Mouse (Mus musculus) small intestine, adult 2 months (tissue): ENCODE results near the gene Acyp2. TPM values are rescaled to one million over a fixed set of nuclear protein-coding genes. Genes with fewer than 3 reads are reported as not detected.
A peak's percentile ranks its signal among the peaks of the same experiment; 100 is the strongest.

Experiments used
- H3K27ac ChIP-seq: fragments of 200-500 bp; 2 replicates; pipeline ENCODE4 v1.5.1; 2012; ENCODE audit warnings: low read depth, low read length, control low read depth, inconsistent platforms; ENCODE audit not compliant: insufficient read depth
- H3K27me3 ChIP-seq: fragments of 200-500 bp; 2 replicates; pipeline ENCODE4 v1.6.1; 2012; ENCODE audit warnings: mild to moderate bottlenecking, moderate library complexity, low read length, inconsistent platforms; ENCODE audit not compliant: control insufficient read depth, insufficient read depth
- H3K36me3 ChIP-seq: fragments of 200-500 bp; 2 replicates; pipeline ENCODE4 v1.6.1; 2012; ENCODE audit warnings: mild to moderate bottlenecking, low read length, control low read depth, inconsistent platforms; ENCODE audit not compliant: control insufficient read depth, insufficient read depth
- H3K4me1 ChIP-seq: fragments of 200-500 bp; 2 replicates; pipeline ENCODE4 v1.6.1; 2012; ENCODE audit warnings: low read length, inconsistent platforms, mixed read lengths; ENCODE audit not compliant: control insufficient read depth, insufficient read depth, insufficient read length
- H3K4me3 ChIP-seq: fragments of 200-500 bp; 2 replicates; pipeline ENCODE4 v1.5.1; 2012; ENCODE audit warnings: low read depth, mild to moderate bottlenecking, control low read depth, inconsistent platforms, low read length, moderate library complexity
- CTCF ChIP-seq: fragments of 200-500 bp; IDR thresholded peaks from 2 replicates; pipeline ENCODE4 v1.5.1; 2012; ENCODE audit warnings: low read depth, mild to moderate bottlenecking, control low read depth, inconsistent platforms, low read length, moderate library complexity, mixed read lengths; ENCODE audit not compliant: insufficient replicate concordance, insufficient read length; ENCODE audit errors: extremely low read depth
- POLR2A ChIP-seq: fragments of 200-500 bp; IDR thresholded peaks from 2 replicates; pipeline ENCODE4 v1.6.1; 2012; ENCODE audit warnings: low read depth, mild to moderate bottlenecking, control low read depth, inconsistent platforms, low read length, moderate library complexity
- WGBS: fragments of 180-500 bp; shearing (Covaris S2); methylation state at CpG from one replicate; pipeline ENCODE4 v1.1.7; 2018; 5-methylcytosine and 5-hydroxymethylcytosine counted together
- polyA plus RNA-seq: library from polyadenylated mRNA; depleted of rRNA; stranded (reverse); fragments of >200 nt; gene quantifications from 2 replicates; pipeline ENCODE4 v1.2.3, GENCODE M21; 2012

Gene Acyp2
- polyA plus RNA-seq, 1 experiment = 1.2 TPM

DNA sequence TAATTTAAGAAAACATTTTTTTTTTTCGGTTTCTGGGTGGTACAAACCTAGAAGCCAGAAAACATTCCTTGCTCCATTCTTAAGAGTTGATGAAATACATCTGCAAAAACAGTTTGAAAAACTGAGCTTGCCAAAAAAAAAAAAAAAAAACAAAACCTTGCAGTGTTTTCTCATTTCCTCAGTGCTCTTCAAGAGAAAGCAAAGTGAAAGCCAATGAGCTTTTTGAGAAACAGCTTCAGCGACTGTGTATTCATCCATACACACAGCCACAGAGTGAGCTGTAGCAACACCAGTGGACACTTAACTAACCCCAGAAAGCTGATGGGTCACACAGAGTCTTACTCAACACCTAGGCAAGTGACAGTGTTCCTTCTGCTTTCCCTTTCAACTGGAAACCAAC is 69.4 kb downstream of the Acyp2 start:
- no peak overlapping the region for H3K27ac ChIP-seq
- H3K27me3 ChIP-seq = no peaks in the 10 kb centered on the region
- H3K36me3 ChIP-seq = no peaks in the 10 kb centered on the region
- WGBS = 72% methylated on average over 2 of the region's 2 CpGs
- TF ChIP-seq CTCF = no peak
- TF ChIP-seq POLR2A = no peak
- H3K4me1 ChIP-seq = no peaks in the 10 kb centered on the region
- H3K4me3 ChIP-seq = no peak overlapping the region

DNA sequence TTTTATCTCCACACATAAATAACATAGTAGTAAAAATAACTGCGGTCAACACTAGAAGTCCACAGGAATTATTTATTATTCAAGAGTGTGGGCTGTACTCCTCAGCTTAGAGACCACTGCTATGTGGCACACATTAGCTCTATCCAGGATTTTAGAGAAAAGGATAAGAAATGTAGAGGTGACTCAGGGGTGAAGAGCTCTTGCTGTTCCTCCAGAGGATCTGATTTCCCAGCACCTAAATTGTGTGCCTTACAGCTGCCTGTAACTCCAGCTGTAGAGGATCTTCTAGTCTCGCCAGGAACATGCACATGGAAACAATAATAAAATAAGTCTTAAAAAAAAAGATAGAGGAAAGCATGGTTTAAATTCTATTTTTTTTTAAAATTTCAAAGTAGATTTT is 70.5 kb downstream of the Acyp2 start:
- no peaks in the 10 kb centered on the region for H3K27me3 ChIP-seq
- H3K4me3 ChIP-seq = no peak overlapping the region
- H3K4me1 ChIP-seq = no peaks in the 10 kb centered on the region
- no peak overlapping the region for H3K27ac ChIP-seq
- TF ChIP-seq CTCF (no peak), POLR2A (no peak)
- no peaks in the 10 kb centered on the region for H3K36me3 ChIP-seq
- 77% methylated on average over 2 of the region's 2 CpGs for WGBS

DNA sequence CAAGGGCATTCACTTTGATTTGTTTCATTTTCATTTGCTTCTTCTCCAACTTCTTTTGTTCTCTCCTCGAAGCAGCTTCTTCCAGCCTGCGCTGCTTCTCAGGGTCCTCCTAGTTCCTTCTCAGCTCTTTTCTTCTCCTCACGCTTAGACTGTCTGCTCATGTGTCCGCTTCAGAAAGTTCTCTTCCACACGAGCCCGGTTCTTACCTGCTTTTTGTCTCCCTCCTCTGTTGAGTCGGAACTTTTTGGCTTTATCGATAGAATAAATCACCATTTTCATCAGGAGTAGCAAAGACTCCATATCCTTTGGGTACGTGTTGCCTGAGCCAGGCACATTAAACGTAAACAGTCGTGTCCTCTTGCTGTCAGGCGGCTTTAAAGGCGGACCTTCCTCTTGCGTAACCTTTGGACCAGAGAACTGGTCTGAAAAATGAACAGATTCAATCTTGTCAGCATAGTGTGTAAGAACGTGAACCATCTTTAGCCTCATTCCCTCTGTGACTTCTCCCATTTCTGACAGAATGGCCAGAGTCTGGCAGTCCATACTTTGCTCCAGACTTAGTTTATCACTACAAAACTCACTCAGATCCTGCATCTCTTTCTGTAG is 76.5 kb downstream of the Acyp2 start:
- 63% methylated on average over 15 of the region's 15 CpGs for WGBS
- Histone ChIP-seq H3K27me3 (no peaks in the 10 kb centered on the region), H3K36me3 (no peaks in the 10 kb centered on the region), H3K27ac (no peak overlapping the region), H3K4me1 (no peaks in the 10 kb centered on the region), H3K4me3 (peak overlapping the region; percentile 22; the same call in 1 of the 2 replicates)
- TF ChIP-seq CTCF (no peak), POLR2A (no peak)

DNA sequence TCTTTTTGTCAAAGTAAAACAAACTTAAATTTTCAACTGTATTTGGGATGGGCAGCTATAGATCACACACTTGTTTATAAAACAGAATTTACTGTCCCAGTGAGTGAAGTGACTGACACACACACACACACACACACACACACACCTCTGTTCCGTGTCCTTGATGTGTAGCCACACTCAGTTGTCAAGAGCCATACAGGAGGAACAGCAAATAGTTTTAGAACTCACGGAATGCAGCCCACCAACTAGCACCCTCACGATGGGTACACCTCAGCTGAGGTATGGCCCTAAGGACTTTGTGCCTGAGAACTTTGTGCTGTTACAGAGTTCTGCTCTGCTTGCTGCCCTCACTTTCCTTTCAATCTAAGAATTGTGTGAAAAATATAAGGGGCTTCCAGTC is 78.8 kb downstream of the Acyp2 start:
- WGBS = 75% methylated on average over 3 of the region's 3 CpGs
- no peak overlapping the region for H3K27ac ChIP-seq
- TF ChIP-seq POLR2A (no peak), CTCF (no peak)
- no peaks in the 10 kb centered on the region for H3K4me1 ChIP-seq
- H3K27me3 ChIP-seq = no peaks in the 10 kb centered on the region
- H3K4me3 ChIP-seq = no peak overlapping the region
- no peaks in the 10 kb centered on the region for H3K36me3 ChIP-seq

DNA sequence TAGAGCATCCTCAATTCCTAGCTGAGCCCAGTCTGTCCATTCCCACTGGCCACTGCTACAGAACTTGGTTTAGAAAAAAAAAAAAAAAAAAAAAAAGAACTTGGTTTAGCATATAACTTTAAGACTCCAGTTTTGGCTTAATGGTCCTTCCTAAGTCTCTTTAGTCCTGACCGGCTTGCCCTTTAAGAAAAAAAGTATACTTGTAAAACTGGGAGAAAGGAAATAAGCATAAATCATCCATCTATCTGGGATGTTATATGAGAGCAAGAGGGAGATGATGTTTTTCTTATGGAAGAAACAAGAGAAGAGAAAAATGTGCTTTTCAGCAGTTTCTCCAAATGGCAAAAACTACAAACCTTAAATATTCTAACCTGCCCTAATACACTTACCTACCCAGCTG is 89.2 kb downstream of the Acyp2 start:
- no peak overlapping the region for H3K27ac ChIP-seq
- TF ChIP-seq CTCF (no peak), POLR2A (no peak)

DNA sequence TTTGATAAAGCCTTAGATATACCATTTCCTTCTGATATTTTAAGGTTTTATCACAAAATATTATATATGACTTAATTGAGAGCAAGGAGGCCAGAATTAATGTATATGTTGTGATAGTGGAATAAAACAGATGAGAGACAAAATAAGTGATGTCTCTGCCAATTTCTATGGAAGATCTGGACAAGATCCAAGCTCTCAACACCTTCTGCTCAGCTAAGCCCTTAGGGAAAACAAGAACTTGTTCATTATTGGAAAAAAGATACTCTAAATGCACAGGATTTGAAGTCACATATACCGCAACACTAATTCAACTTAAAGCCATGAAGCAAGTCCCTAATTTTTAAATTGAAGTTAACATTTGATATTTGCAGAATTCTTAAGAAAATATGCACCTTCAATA is 96.0 kb downstream of the Acyp2 start:
- Histone ChIP-seq H3K4me3 (no peak overlapping the region), H3K4me1 (no peaks in the 10 kb centered on the region), H3K27ac (no peak overlapping the region), H3K36me3 (no peaks in the 10 kb centered on the region), H3K27me3 (no peaks in the 10 kb centered on the region)
- TF ChIP-seq POLR2A = no peak
- no peak for TF ChIP-seq CTCF
- WGBS = 98% methylated on average over 1 of the region's 1 CpGs

More for the DNA sequence above, 89.2 kb downstream of the Acyp2 start:
- no peaks in the 10 kb centered on the region for H3K27me3 ChIP-seq
- no peak overlapping the region for H3K4me3 ChIP-seq
- H3K4me1 ChIP-seq = no peaks in the 10 kb centered on the region
- H3K36me3 ChIP-seq = no peaks in the 10 kb centered on the region
- WGBS = 83% methylated on average over 1 of the region's 1 CpGs

DNA sequence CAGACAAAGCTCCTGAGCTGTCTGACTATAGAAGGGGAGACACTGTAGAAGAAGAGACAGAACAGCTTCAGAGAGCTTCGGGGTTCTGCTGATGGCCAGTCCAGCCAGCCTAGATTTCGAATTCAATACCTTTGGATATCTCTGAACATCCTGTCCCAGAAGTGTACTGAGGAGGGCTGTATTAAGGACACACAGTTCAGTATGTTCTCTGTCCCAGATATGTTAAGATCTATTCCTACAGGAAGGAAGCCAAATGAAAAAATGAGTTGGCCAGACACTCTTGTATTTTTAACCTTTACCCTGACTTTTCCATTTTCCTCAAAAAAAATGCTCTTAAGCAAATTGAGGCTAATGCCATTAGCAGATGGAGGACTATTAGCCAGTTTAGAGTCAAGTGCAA is 132.3 kb downstream of the Acyp2 start:
- no peak overlapping the region for H3K4me3 ChIP-seq
- H3K4me1 ChIP-seq = no peaks in the 10 kb centered on the region
- H3K36me3 ChIP-seq = no peaks in the 10 kb centered on the region
- H3K27ac ChIP-seq = no peak overlapping the region
- no peak for TF ChIP-seq POLR2A
- TF ChIP-seq CTCF = no peak
- 79% methylated on average over 2 of the region's 2 CpGs for WGBS
- H3K27me3 ChIP-seq = no peaks in the 10 kb centered on the region

DNA sequence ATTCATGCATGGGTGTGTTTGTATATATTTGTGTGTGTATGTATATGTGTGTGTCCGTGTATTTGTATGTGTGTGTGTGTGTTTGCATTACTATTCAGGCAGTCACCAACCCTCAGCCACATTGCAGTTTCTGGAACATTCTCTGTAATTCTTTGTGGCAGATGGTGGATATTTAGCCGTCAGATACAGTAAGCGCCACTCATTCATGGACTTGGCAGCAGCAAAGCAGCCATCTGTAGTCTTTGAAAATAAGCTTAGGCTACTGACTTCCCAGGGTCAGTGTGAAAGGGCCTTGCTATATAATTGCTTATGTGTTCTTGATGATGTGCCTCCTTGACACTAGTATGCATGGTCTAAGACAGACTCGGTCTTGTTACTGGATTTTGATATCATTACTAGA is 141.2 kb downstream of the Acyp2 start:
- Histone ChIP-seq H3K27me3 (no peaks in the 10 kb centered on the region), H3K36me3 (no peaks in the 10 kb centered on the region), H3K4me3 (no peak overlapping the region), H3K4me1 (no peaks in the 10 kb centered on the region), H3K27ac (no peak overlapping the region)
- TF ChIP-seq CTCF (no peak), POLR2A (no peak)
- WGBS = 90% methylated on average over 4 of the region's 4 CpGs
